Mouse (Mus musculus) thymus, postnatal 25 days (tissue): ENCODE measurements at regions not wholly inside any gene's neighbourhood (a gene's known extent, or its start where the extent isn't known, plus 50 kb on each side); places are given as distances from the start of the nearest gene placed in this dataset.

Experiments used
- DNase-seq: peaks from one replicate; pipeline ENCODE4 v3.0.0; 2022

DNA sequence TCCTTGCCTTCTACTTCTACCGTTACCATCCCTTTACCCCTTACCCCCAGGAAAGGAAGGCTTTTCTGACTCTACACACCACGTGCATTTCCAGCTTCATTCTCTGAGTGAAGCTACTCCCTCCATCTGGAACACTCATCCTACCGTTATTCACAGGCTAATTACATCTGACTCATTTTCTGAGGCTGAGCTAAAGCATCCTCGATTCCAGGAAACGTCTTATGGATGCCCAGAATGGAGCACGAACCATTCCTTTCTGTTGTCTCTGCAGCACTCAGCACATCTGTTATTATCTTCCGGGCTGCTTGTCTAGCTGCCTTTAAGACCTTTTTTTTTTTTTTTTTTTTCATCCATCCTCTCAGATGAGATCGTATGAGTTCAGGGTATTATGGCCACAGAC lies 112.5 kb upstream of the Btg1 start:
- DNase-seq, result no peak

DNA sequence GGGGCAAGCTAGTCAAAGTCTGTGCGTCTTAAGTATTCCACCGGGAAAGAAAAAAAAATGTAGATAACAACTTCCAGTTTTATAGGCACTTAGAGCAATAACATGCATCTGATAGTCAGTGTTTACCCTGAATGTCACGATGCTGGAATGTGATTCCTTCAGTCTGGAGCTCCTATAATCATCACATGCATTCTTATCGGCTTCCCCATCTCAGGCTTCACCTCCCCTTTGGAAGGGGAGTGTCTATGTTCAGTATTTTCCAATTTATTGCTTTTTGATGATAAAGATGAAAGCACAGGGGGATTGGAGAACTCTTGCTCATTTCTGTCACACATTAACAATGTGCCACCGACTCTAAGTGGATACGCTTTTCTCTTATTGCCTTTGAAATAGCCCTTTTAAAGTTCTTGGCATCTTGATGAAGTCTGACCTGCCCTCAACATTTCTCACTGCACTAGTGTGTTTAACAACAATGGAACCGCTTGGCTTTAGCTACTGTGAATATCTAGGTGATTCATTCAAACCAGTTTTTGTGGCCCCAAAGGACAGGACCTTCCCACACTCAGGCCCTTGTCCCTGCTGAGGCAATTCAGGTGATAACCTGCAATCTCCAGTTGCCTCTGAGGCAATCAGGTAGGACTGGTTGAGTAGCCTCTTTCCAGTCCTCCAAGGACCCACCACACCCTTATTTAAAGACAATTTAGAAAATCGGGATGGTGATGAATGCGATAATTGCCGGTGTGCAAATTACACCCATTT lies 101.5 kb upstream of the Btg1 start:
- no peak for DNase-seq

DNA sequence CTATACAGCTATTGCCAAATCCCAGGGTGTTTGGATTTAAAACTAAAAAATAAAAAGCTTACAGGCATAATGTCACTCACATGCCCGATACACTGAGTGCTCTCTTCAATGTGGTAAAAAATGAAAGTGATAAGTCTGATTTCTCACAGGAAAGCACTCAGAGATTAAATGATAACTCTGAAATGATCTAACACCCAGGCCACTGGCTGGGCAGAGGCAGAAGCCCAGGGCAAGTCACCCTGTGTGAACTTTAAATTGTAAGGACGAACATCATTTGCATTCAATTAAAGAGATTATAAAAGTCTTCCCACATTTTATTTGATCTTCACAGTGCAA lies 100.9 kb upstream of the Btg1 start:
- no peak for DNase-seq

DNA sequence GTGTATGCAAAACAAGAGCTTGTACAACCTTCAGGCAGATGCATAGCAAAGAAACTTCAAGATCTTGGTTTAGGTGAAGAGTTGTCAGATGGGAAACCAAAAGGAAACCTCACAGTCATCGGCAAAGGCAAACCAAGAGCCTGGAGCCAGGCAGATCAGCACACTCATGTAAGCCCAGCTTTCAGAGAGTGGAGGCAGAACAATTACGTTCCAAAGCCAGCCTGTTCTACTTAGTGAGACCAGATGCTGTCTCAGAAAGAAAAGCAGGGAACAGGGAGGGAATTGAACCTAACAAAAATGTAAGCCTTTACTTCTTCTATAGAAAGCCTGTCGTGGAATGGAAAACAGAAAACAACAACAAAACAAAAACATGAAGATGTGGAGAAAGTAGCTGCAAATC lies 97.4 kb upstream of the Btg1 start:
- no peak for DNase-seq

DNA sequence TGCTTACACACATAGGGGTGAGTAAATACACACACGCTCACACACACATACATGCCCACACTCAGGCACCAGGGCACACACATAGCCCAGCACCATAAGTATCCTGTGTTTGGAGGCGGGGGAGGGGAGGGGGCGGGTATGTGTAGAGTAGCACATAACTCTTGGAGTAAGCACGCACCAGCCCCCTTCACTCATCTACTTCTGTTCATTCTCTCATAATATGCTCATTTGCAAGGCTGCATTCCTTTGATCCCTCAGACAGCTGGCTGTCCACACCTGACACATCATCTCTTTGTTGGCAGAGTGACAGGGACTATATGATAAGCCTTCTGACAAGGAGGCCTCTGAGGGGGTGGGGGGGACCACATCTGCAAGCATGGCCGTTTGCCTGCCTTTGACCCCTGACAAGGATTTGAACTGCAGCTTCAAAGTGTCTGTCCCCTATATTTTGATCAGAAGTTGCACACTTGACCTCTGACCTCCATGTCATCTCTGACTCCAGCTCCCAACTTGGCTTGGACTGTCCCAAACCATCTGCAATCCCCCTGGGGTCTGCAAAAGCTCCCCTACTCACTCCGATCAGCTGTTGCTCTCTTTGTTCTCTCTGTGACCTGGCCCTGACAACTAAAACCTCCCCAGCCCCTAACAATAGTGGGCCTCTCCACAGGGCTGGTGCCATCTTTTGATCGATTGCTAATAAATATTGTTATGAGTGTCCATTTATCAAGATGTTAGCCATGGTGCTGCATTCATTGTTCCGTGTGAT lies 95.6 kb upstream of the Btg1 start:
- DNase-seq, result no peak

DNA sequence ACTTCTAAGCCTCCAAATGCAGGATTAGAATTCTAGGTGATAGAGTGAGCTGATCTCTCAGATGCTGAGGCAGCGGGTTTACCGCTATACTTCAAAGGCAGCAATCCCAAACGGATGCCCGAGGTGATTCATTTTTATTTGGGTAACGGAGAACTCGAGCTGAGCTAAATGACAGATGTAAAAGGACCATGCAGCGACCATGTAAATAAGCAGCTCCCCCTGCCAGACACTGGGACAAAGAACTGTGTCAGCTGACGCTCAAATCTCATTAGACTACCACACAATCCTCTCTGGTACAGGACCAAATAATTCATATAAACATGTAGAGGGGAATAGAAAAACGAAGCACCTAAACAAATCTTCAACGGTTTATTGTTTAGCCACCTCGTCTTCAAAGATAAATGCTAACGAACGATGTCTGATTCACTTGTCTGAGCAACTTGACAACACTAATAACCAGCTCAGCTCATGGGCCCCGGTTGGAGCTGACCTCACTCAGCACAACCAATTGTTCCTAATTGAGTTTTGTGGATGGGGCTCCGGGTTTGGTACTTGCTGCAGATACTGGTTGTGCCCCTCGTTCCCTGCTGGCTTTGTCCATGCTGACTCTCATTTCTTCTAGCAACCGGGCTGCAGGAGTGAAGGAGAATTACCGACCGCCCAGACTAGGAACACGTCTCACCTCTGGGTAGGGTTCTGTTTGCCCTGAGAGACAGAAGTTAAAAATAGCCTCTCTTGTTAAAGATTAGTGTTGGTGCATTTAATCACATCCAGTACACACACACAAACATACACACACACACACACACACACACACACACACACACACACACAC lies 92.6 kb upstream of the Btg1 start:
- DNase-seq, result no peak

DNA sequence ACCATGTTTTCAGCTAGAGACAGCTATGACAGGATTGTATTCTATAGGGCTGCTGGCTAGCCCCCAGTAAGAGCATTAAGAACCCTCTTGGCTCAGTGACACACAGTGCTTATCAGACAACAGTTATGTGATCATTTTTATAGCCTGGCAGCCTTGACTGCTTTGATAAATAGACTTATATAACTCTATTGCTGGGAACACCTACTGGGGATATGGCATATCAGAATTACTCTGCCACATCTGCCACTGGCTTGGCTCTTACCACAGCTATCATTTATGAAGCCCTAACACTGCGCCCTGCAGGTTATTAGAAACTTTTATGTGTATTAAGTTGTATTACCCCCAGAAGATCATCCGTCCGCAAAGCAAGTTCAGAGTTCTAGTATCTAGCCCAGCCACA lies 88.9 kb upstream of the Btg1 start:
- DNase-seq, result no peak

DNA sequence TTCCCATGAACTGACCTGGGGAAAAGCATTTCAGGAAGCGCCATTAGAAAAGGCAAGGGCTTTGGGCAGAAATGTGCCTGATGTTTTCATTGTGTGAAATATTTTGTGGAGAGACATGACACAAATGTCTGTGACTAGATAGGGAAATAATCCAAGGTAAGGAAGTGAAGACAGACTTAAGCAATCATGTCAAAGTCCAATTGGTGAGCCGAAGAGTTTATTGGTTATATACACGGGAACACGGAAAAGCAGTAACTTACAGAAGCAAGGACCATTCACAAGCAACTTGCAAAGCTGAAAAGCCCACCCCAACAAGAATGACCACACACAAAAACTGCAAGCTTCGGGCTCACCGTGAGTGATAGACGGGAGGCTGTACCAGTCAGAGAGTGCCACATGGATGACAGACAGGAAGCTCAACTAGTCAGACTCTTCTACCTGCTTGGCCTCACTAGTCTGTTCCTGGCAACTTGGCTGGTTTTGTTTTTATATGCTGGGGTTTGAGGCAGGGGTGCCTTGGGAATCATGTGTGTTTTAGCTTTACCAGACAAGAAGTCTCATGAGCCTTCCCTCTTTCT lies 82.2 kb upstream of the Btg1 start:
- DNase-seq, result no peak

DNA sequence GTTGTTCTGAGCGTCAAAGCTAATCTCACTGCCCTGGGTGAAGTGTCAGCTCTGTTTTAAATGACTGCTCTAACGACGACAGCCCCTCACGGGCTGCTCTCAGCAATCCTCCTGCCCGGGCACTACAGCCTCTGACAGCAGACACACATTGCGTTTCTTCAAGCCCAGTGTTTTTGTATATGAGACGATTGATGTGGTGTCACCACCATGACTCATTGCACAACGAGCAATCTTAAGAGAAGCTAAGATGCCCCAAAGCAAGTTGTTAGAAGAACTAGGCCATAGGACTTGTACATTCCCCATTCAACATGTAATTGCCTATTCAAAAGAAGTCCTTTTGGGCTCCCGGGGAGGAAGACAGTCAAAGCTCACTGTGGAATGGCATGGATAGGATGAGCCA lies 81.3 kb upstream of the Btg1 start:
- no peak for DNase-seq

DNA sequence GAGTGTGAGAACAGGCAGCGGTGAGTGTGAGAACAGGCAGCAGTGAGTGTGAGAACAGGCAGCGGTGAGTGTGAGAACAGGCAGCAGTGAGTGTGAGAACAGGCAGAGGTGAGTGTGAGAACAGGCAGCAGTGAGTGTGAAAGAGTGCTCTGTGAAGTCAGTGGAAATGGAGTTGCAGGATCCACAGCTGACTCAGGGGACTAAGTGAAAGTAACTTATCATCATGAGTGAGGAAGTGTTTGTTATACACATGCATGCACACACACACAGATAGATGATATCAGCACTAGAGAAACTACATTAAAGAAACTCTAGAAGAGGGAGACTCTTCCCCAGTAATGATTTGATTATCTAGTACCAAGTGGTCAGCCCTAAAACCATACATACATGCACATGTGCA lies 76.0 kb upstream of the Btg1 start:
- no peak for DNase-seq

DNA sequence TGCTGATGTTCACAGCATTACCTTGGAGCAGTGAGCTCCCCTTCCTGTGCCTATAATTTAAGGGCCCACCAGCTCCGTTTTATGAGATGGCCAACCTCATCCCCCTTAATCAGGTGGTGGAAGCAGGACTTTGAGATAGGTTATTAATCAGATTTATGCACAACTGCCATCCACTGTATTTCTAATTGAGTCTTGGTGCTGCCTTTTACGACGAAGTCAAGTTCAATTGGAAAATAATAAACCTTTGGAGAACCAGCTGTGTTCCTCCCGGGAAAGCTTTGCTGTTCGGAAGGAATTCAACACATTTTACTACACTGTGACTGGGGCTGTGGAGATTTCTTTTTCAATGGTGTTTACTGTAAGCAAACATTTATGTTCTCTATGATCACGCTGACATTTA lies 71.5 kb upstream of the Btg1 start:
- DNase-seq, result no peak

DNA sequence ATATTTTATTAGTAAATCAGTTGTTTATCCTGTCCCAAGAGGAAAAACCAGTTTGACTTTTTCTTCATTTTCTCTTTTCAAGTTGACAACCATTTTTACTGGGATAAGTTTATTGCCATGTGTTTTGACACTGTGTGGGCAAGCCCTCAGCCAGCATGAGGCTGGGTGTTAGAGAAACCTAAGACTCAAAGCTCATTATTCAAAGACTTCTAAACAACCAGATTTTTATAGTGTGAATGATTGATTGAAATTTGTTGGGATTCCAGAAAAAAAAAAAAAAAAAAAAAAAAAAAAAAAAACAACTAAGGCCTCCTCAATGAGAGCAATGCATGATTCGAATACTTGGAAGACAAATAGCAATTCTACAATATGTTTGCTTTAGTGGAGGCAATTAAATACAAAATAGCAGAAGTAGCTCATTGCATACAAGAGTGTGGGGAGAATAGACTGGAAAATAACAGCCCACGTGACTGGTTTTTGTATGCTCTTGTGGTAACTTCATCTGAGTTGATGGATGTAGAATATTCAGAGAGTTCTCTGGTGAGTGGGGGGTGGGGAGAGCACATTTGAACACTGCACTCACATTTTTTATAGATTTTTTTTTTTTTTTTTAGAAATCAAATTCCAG lies 70.9 kb upstream of the Btg1 start:
- no peak for DNase-seq

DNA sequence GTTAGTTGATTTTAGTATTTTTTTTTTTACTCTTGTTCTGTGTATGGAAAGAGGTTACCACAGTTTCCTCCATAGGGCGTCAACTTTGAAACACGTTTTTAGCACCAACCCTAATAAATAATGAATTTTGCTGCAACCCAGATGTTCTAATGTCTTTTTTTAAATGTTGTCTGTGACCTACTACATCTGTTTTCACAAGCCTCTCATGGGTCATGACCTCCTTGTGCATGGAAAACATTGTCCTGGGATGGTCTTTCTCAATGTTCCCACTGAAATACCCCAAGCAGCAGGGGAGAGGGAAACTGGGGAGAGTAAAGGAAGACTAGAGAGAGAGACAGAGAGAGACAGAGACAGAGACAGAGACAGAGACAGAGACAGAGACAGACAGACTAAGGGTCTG lies 67.2 kb upstream of the Btg1 start:
- no peak for DNase-seq

DNA sequence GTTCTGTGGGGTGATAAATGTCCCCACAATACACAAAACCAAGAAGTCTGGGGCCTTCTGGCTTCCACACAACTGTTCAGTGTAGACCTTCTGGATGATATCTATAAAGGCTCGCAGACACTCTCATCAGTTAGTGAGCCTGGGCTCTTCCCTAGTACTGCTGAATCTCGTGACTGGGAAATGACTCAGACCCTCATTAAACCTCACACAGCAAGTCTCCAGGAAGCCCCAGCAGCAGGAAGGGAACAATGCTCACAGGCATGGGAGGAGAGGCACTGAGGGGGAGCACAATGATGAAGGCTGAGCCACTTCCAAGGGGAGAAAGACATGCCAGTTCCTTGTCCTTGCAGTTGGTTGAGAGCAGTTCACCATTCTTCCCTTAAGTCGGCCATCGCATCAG lies 66.5 kb upstream of the Btg1 start:
- no peak for DNase-seq

DNA sequence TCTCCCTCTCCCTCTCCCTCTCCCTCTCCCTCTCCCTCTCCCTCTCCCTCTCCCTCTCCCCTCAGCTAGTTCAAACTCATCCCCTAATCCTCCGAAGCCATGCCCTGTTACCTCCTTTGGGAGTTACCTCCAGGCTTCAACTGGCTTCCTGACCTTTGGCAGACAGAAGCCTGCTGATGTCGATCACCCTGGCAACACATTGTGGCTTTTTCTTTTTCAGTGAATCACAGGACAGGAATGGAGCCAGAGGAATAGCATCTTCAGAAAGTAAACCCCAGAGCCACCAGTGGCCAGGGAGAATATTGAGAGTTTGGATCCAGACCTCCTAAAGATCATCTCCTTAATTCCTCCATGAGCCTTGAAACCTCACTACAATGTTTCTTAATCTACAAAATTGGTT lies 59.5 kb upstream of the Btg1 start:
- no peak for DNase-seq

DNA sequence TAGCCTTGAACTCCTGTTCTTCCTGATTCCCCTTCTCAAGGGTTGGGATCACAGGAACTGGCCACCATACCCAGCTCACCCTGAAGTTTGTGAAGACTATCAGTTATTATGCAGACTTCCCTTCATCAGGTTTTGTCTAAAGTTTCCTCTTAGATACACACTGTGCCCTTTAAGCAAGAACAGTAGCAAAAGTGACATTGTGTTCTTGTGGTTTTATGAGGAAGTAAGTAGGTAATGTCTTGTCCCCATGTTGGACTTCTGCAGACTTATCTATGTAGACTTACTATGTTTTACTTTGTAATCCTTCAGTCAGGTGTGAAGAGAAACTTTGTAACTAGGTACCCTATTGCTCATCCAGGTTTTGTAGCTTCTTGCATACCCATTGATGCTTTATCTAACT lies 51.5 kb upstream of the Btg1 start:
- no peak for DNase-seq
